Mouse (Mus musculus): ENCODE results near the gene Sphk1. TPM values are rescaled to one million over a fixed set of nuclear protein-coding genes. Genes with fewer than 3 reads are reported as not detected.

Sphk1 gene
- polyA plus RNA-seq, 1 experiment from 2014 or later = 3.7 TPM

GRCm38 (mm10) chr11:116504516-116504915, 26.2 kb upstream of the Sphk1 start:
- ATAC-seq (ENCODE audit: low FRiP score, low TSS enrichment) = no peak
- Histone ChIP-seq H3K27ac (ENCODE audit: low read depth, low read length) (no peak overlapping the region), H3K36me3 (ENCODE audit: control insufficient read depth, insufficient read depth, low read length) (no peaks in the 10 kb centered on the region), H3K9ac (ENCODE audit: low read depth, low read length) (no peak overlapping the region), H3K9me3 (ENCODE audit: control insufficient read depth, low read length) (no peaks in the 10 kb centered on the region), H3K4me3 (ENCODE audit: low read length) (no peak overlapping the region), H3K4me2 (replicated peaks; ENCODE audit: low read depth, low read length) (no peak overlapping the region), H3K27me3 (ENCODE audit: control insufficient read depth, insufficient read depth, low read length) (no peaks in the 10 kb centered on the region), H3K4me1 (ENCODE audit: control insufficient read depth, insufficient read depth, low read length) (no peaks in the 10 kb centered on the region)
- 96% methylated on average over 17 of the region's 17 CpGs for WGBS

- no peak for ATAC-seq (ENCODE audit: low FRiP score, low TSS enrichment)
- 74% methylated on average over 5 of the region's 5 CpGs for WGBS
Observed at GRCm38 (mm10) chr11:116505573-116505972, 25.2 kb upstream of the Sphk1 start.

GRCm38 (mm10) chr11:116506151-116506875, 24.4 kb upstream of the Sphk1 start:
- Histone ChIP-seq H3K27ac (ENCODE audit: low read depth, low read length) (no peak overlapping the region), H3K36me3 (ENCODE audit: control insufficient read depth, insufficient read depth, low read length) (no peaks in the 10 kb centered on the region), H3K9ac (ENCODE audit: low read depth, low read length) (no peak overlapping the region), H3K9me3 (ENCODE audit: control insufficient read depth, low read length) (no peaks in the 10 kb centered on the region), H3K4me1 (ENCODE audit: control insufficient read depth, insufficient read depth, low read length) (no peaks in the 10 kb centered on the region), H3K27me3 (ENCODE audit: control insufficient read depth, insufficient read depth, low read length) (no peaks in the 10 kb centered on the region), H3K4me2 (replicated peaks; ENCODE audit: low read depth, low read length) (no peak overlapping the region), H3K4me3 (ENCODE audit: low read length) (no peak overlapping the region)
- WGBS = 69% methylated on average over 17 of the region's 17 CpGs
- no peak for ATAC-seq (ENCODE audit: low FRiP score, low TSS enrichment)

More at GRCm38 (mm10) chr11:116505573-116505972, 25.2 kb upstream of the Sphk1 start:
- no peaks in the 10 kb centered on the region for H3K27me3 ChIP-seq (ENCODE audit: control insufficient read depth, insufficient read depth, low read length)
- no peak overlapping the region for H3K4me2 ChIP-seq (replicated peaks; ENCODE audit: low read depth, low read length)
- no peaks in the 10 kb centered on the region for H3K9me3 ChIP-seq (ENCODE audit: control insufficient read depth, low read length)
- no peak overlapping the region for H3K27ac ChIP-seq (ENCODE audit: low read depth, low read length)
- no peak overlapping the region for H3K4me3 ChIP-seq (ENCODE audit: low read length)
- no peak overlapping the region for H3K9ac ChIP-seq (ENCODE audit: low read depth, low read length)
- H3K36me3 ChIP-seq (ENCODE audit: control insufficient read depth, insufficient read depth, low read length) = no peaks in the 10 kb centered on the region
- no peaks in the 10 kb centered on the region for H3K4me1 ChIP-seq (ENCODE audit: control insufficient read depth, insufficient read depth, low read length)

GRCm38 (mm10) chr11:116508689-116509088, 22.0 kb upstream of the Sphk1 start:
- no peak overlapping the region for H3K27ac ChIP-seq (ENCODE audit: low read depth, low read length)
- H3K9me3 ChIP-seq (ENCODE audit: control insufficient read depth, low read length) = no peaks in the 10 kb centered on the region
- no peak overlapping the region for H3K9ac ChIP-seq (ENCODE audit: low read depth, low read length)
- no peaks in the 10 kb centered on the region for H3K4me1 ChIP-seq (ENCODE audit: control insufficient read depth, insufficient read depth, low read length)
- H3K27me3 ChIP-seq (ENCODE audit: control insufficient read depth, insufficient read depth, low read length) = no peaks in the 10 kb centered on the region
- H3K4me2 ChIP-seq (replicated peaks; ENCODE audit: low read depth, low read length) = no peak overlapping the region
- 44% methylated on average over 2 of the region's 2 CpGs for WGBS
- no peak; the same call in 1 of the 2 replicates for ATAC-seq (ENCODE audit: low FRiP score, low TSS enrichment)
- H3K36me3 ChIP-seq (ENCODE audit: control insufficient read depth, insufficient read depth, low read length) = no peaks in the 10 kb centered on the region
- H3K4me3 ChIP-seq (ENCODE audit: low read length) = no peak overlapping the region

- 0 out of 2 replicates have a peak, but pooled peaks cover 7% of the 10 kb centered on the region for H3K27me3 ChIP-seq (ENCODE audit: control insufficient read depth, insufficient read depth, low read length)
- 54% methylated on average over 7 of the region's 7 CpGs for WGBS
- ATAC-seq (ENCODE audit: low FRiP score, low TSS enrichment) = no peak
- peaks cover 5% of the 10 kb centered on the region; the same call in 1 of the 2 replicates for H3K4me1 ChIP-seq (ENCODE audit: control insufficient read depth, insufficient read depth, low read length)
- H3K4me2 ChIP-seq (replicated peaks; ENCODE audit: low read depth, low read length) = no peak overlapping the region
- no peaks in the 10 kb centered on the region for H3K9me3 ChIP-seq (ENCODE audit: control insufficient read depth, low read length)
- H3K36me3 ChIP-seq (ENCODE audit: control insufficient read depth, insufficient read depth, low read length) = no peaks in the 10 kb centered on the region
- H3K27ac ChIP-seq (ENCODE audit: low read depth, low read length) = no peak overlapping the region
- H3K9ac ChIP-seq (ENCODE audit: low read depth, low read length) = no peak overlapping the region
- no peak overlapping the region for H3K4me3 ChIP-seq (ENCODE audit: low read length)
Observed at GRCm38 (mm10) chr11:116511301-116511868, 19.3 kb upstream of the Sphk1 start.

- Histone ChIP-seq H3K4me3 (ENCODE audit: low read length) (no peak overlapping the region), H3K27ac (ENCODE audit: low read depth, low read length) (no peak overlapping the region), H3K4me1 (ENCODE audit: control insufficient read depth, insufficient read depth, low read length) (peaks cover 5% of the 10 kb centered on the region; the same call in 1 of the 2 replicates), H3K27me3 (ENCODE audit: control insufficient read depth, insufficient read depth, low read length) (0 out of 2 replicates have a peak, but pooled peaks cover 7% of the 10 kb centered on the region), H3K4me2 (replicated peaks; ENCODE audit: low read depth, low read length) (no peak overlapping the region), H3K36me3 (ENCODE audit: control insufficient read depth, insufficient read depth, low read length) (no peaks in the 10 kb centered on the region), H3K9me3 (ENCODE audit: control insufficient read depth, low read length) (no peaks in the 10 kb centered on the region), H3K9ac (ENCODE audit: low read depth, low read length) (no peak overlapping the region)
- 94% methylated on average over 7 of the region's 7 CpGs for WGBS
- ATAC-seq (ENCODE audit: low FRiP score, low TSS enrichment) = no peak
Observed at GRCm38 (mm10) chr11:116512154-116512553, 18.6 kb upstream of the Sphk1 start.

- Histone ChIP-seq H3K4me3 (ENCODE audit: low read length) (no peak overlapping the region), H3K9ac (ENCODE audit: low read depth, low read length) (no peak overlapping the region), H3K9me3 (ENCODE audit: control insufficient read depth, low read length) (no peaks in the 10 kb centered on the region), H3K4me1 (ENCODE audit: control insufficient read depth, insufficient read depth, low read length) (peaks cover 5% of the 10 kb centered on the region; the same call in 1 of the 2 replicates), H3K27ac (ENCODE audit: low read depth, low read length) (no peak overlapping the region), H3K27me3 (ENCODE audit: control insufficient read depth, insufficient read depth, low read length) (0 out of 2 replicates have a peak, but pooled peaks cover 7% of the 10 kb centered on the region), H3K4me2 (replicated peaks; ENCODE audit: low read depth, low read length) (no peak overlapping the region), H3K36me3 (ENCODE audit: control insufficient read depth, insufficient read depth, low read length) (no peaks in the 10 kb centered on the region)
- no peak for ATAC-seq (ENCODE audit: low FRiP score, low TSS enrichment)
- 85% methylated on average over 6 of the region's 6 CpGs for WGBS
Observed at GRCm38 (mm10) chr11:116512987-116513386, 17.7 kb upstream of the Sphk1 start.

GRCm38 (mm10) chr11:116513531-116514038, 17.1 kb upstream of the Sphk1 start:
- Histone ChIP-seq H3K36me3 (ENCODE audit: control insufficient read depth, insufficient read depth, low read length) (no peaks in the 10 kb centered on the region), H3K9ac (ENCODE audit: low read depth, low read length) (no peak overlapping the region), H3K4me3 (ENCODE audit: low read length) (no peak overlapping the region), H3K9me3 (ENCODE audit: control insufficient read depth, low read length) (no peaks in the 10 kb centered on the region), H3K4me1 (ENCODE audit: control insufficient read depth, insufficient read depth, low read length) (peaks cover 8% of the 10 kb centered on the region; the same call in 1 of the 2 replicates), H3K4me2 (replicated peaks; ENCODE audit: low read depth, low read length) (no peak overlapping the region), H3K27me3 (ENCODE audit: control insufficient read depth, insufficient read depth, low read length) (0 out of 2 replicates have a peak, but pooled peaks cover 7% of the 10 kb centered on the region), H3K27ac (ENCODE audit: low read depth, low read length) (no peak overlapping the region)
- no peak for ATAC-seq (ENCODE audit: low FRiP score, low TSS enrichment)
- 72% methylated on average over 4 of the region's 4 CpGs for WGBS

Measured in kidney, embryonic 14.5 days (tissue).